Mouse (Mus musculus) liver, adult (tissue): ENCODE data around the gene Traf4.

ENCODE experiments used
- GATA4 ChIP-seq: IDR thresholded peaks from 2 replicates; pipeline ENCODE4 v1.6.1; 2014; ENCODE audit warnings: mild to moderate bottlenecking, low read length; ENCODE audit not compliant: insufficient replicate concordance

The Traf4 gene

DNA sequence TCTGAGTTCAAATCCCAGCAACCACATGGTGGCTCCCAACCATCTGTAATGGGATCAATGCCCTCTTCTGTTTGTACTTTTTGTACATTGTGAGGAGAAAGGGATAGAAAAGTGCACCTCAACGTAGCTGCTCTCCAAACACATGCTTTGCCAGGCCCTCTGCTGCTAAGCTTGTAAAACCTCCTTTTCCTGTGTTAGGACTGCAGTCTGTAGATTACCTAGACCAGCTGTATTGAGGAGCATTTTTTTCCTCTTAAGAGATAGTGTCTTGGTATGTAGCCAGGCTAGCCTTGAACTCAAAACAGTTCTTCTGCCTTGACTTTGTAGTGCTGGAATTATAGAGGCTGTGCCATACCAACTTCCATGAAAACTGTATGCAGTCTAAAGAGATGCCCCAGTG, 29.3 kb downstream of the Traf4 start:
- TF ChIP-seq GATA4: no peak

DNA sequence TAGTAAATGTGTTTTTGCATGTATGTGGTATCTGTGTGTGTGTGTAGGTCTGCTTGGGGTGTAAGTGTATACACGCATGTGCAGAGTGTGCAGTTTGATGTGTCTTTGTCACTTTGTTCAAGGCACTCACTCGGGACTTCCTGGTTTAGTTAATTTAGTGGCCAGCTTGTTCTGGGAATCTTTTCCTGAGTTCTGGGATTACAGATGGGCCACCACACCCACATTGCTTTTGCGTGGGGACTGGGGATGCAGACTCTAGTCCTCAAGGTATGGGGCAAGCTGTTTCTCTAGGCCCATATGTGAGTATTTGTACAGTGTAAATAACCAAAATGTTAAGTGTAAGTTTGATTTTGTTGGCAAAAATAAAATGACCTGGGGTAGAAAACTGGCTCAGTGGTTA, 31.0 kb downstream of the Traf4 start:
- TF ChIP-seq GATA4: no peak

DNA sequence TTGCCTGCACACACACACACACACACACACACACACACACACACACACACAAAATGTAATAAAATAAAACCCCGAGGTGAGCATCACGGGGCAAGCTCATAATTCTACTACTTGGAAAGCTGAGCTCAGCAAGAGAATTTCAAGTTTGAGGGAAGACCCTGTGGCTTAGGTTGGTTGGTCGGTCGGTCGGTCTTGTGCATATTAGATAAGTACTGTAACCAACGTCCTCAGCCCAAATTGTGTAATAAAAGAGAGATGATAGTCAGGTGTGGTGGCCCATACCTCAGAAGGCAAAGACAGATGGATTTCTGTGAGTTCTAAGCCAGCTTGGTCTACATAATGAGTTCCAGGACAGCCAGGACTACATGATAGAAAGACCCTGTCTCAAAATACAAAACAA, 31.5 kb downstream of the Traf4 start:
- TF ChIP-seq GATA4: no peak

DNA sequence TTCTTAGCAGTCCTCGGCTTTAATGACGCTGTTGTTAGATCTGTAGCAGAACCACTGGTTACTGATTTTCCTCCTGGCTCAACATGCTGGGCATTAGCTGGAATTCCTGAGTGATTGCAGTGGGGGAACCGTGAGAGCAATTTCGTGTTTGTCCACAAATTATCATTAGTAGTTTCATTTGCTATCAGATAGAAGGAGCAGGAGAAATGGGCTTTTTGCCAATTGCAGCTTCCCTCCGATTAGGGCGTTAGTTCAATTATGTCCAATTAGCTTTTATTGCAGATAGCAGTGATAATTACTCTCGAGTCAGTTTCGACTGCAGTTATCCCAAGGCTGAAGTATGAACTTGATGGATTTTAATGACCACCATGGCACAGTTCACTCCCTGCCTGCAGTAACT, 35.9 kb downstream of the Traf4 start:
- TF ChIP-seq GATA4: no peak

DNA sequence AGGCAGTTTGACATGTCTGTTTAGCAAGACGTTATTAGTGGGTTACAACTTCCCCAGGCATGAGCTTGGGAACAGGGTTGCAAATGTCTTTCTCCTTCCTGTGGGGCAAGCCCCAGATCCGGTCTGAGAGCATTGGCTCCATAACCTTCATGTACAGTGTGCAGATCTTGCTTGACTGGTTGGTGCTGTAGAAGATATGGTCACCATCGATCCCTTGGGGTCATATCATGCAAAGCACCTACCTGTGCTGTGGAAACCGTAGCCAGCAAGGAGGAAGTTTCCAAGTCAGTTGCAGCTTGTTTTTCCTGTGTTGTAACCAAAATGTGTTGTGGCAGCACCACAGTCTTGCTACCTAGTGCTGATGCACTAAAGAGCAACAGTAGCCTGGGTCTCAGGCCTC, 38.6 kb downstream of the Traf4 start:
- no peak for TF ChIP-seq GATA4

DNA sequence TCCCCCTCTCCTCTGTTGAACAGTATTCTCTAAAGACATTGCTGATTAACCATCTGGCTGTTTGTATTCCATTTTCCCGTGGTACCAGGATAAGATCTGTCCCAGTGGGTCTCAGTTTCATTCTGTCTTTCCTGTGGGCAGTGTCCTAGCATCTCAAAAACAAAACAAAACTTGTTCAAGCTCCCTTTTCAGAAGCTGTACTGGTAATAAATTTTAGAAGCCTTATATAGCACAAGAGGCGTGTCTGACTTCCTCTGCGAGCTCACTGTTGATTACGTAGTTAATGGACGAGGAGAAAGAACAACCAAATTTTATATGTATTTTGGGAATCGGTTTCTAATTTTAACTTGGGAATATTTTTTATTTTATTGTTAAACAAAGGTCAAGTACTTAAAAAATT, 39.7 kb downstream of the Traf4 start:
- TF ChIP-seq GATA4: no peak

DNA sequence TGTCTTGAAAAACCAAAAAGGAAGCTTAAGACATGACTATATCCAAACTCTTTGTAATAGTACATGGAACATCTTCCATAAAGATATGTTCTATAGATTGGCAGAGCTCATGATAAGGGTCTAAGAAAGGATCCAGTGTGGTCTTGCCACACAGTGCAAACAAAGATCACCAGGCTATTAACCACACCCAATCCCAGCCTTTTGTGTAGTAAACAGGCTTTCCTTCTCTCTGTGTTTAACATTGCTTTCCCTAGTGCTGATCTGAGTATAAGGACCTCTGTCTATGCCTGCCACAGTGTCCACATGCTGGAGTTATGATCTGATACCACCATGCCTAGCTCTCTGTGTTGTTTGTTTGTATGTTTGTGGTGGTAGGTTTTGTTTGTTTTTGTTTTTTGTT, 41.6 kb downstream of the Traf4 start:
- no peak for TF ChIP-seq GATA4

DNA sequence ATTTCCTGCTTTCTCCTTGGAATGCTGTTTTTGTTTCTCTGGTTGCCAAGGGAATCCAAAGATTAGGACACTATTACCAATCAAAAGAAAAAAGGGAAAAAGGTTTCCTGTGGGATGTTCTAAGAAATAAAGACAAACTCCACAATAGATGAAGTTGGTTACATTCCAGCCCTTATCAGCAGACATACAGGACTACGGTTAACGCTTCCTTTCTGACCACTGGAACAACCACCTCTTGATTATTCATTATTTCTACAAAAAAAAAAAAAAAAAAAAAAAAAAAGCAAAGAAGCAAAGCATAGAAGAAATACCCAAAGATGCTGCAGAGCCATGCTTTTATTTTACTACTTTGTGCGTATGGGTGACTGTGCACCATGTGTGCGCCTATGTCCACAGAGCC, 42.6 kb downstream of the Traf4 start:
- TF ChIP-seq GATA4: peak; percentile 73; the same call in 1 of the 2 replicates

DNA sequence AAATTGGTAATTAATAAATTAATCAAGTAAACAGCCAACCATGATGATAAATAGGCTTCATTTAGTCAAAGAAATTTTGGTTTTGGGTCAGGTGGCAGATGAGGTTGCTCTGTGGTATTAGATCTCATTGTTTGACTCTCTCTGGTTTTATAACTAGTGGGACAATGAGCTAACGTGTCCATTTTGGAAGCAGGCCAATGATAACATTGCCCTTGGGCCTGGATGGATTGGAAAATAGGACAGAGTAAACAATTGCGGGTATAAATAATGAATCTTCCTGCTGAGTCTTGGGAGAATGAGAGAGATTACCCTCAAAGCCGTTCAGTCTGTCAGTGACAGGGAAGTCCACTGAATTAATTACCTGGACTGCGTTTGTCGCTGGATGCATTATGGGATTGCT, 44.2 kb downstream of the Traf4 start:
- TF ChIP-seq GATA4: no peak

DNA sequence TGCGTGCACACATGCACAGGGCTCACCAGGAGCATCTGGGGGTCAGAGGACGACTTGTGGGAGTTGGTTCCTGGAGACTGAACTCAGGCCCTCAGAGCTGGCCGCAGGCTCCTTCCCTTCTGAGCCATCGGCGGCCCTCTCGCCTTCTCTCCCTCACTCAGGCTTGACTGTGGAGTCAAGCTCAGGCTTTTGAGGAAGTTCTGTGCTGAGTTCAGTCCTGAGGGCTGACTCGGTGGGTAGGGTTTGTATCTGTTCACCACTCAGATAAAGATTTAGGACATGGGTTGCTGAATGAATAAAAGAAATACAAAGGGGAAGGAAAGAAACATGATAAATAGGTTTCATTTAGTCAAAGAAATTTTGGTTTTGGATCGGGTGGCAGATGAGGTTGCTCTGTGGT, 45.5 kb downstream of the Traf4 start:
- no peak for TF ChIP-seq GATA4

DNA sequence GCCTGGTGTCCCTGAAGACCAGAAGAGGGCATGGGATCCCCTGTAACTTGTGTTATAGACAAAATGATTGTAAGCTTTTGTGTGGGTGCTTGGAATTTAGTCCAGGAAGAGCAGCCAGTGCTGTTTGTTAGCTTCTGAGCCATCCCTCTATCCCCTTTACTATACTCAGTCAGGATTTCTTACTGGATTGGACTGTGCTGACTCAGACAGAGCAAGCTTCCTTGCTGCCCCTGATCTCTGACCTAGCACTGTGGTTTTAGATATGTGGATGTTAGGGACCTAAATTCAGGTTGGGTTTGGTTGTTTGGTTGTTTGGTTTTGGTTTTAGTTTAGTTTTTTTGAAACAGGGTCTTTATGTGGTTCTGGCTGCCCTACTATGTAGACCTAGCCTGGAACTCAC, 46.9 kb downstream of the Traf4 start:
- TF ChIP-seq GATA4: no peak

DNA sequence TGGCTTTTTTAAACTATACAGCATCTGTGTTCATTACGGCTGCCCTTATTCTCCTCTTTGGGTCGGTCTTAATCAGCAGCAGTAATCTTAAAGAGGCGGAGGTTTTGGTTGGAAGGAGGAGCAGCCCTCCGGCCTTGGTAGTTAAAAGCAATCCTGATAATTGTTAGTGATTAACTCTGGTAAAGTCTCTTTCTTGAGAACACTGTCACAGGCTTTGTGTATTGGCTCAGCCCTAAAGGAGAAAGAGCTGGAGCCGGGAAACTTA, 49.3 kb downstream of the Traf4 start:
- TF ChIP-seq GATA4: no peak

DNA sequence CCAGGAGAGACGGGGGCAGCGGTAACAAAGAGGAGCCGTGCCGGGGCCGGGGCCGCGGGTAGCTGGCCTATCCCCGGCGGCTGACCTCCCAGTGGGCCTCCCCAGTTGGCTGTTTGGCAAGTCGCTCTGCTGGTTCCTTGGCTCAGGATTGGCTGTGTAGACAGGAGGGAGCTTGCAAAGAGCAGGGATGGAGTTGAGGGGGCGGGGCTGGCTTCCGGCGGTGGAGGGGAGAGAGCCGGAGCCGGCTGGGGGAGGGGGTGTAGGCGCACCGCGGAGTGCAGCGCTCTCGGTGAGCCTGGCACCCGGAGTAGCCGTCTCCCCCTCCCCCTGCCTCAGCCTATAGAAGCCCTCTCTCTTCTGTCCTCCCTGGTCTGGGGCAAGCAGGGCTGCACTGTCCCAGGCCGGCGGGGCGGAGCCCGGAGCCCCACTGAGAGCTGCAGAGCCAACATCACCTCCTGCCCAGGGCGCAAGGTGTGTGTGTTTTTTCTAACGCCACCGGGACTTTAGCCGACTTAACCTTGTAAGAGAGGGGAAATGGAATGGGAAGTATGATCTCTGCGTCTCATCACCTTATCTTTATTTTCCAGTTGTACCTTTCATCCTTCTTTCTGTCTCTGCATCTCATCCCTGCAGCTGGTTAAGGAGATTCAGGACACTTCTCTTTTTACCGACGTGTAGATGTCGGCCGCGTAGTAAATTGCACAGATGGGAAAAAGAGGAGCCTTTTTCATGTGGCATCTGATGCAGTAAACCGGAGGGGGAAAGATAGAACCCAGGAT, 49.8 kb downstream of the Traf4 start:
- TF ChIP-seq GATA4: no peak

DNA sequence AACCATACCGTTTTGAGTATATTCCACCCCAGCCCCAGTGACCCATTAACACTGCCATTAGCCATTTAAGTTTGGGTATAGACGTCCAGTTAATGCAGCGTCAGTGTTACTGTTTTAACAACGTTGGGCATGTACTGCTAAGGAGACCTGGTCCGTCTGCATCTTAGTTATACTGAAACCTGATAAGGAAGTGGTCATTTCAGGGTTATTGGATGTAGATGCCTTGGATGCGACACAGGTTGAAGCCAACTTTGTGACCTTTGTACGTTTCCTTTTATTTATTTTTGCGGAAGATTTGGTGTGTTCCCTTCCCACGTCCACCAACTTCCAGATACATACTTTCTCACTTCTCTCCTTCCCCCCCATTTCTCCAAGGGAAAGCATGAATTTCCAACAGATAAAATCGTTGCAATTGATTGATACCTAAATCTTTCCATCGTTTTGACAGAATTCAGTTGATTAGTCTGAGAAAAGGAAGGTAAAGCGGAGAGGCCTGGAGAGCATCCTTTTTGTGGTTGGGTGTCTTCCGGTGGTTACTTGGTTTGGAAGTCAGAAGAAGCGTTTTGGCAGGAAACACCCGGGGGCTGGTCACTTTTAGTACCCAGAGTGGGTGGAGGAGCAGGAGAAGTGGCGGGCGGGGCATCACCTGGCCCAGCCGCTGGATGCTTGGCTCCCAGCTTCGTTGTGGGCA, 50.6 kb downstream of the Traf4 start:
- no peak for TF ChIP-seq GATA4

DNA sequence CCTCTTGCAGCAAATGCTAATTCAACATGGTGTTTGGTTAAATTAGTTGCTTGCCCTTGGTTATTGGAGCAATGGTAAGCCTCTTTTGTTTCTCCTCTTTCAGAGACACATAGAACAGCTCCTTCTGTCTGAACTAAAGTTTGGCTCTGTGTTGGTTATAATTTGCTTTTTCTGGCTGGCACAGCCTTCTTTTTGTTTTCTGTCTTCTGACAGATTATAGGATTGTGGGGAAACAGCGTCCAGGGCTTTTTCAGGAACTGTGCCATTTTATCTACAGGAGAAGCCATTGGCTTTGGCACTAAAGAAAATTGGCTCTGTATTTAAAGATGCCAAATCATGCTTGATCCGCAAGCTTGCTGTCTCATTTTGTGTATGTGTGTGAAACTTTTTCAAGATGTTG, 51.8 kb downstream of the Traf4 start:
- no peak for TF ChIP-seq GATA4
